Mouse (Mus musculus) lung, postnatal 10 days (tissue): ENCODE measurements at regions not wholly inside any gene's neighbourhood (a gene's known extent, or its start where the extent isn't known, plus 50 kb on each side); places are given as distances from the start of the nearest gene placed in this dataset.
A peak's percentile ranks its signal among the peaks of the same experiment; 100 is the strongest.

Experiments
- DNase-seq: peaks from one replicate; pipeline ENCODE4 v3.0.0; 2021

DNA sequence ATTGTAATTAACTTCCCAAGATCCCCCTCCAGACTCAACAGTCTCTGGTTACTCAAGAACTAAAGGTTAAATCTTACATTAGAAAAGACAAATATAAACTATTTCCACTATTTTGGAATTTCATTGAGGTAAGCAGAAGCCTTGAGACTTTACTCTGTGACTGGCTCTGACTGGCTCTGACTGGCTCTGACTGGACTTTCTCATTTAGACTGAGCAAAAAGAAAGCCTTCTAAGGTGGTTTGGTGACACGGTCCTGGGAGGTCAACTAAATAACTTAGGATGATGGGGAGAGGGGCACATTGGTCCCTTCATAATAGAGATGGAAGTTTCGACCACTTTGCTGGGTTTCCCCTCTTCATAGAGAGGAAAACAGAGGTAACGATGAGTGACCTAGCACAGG is 243.3 kb upstream of the Nfe2l3 start:
- DNase-seq, result no peak

DNA sequence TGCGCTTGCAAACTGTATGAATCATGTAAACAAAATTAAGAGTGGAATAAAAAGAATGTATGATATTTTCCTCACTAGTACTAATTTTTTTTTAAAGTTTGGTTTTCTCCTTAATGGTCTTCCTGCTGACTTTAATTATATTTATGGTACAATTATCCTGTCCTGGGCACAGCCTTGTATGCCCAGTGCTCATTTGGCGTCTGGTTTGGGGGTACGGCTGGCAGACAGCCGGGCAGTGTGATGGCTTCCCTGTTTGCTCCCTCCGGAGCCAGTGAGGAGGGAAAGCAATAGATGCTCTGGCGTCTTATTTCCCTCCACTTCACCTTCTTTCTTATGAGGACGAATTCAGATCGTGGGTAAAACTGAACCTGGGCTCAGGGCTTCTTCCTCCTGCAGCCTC is 239.6 kb upstream of the Nfe2l3 start:
- no peak for DNase-seq

DNA sequence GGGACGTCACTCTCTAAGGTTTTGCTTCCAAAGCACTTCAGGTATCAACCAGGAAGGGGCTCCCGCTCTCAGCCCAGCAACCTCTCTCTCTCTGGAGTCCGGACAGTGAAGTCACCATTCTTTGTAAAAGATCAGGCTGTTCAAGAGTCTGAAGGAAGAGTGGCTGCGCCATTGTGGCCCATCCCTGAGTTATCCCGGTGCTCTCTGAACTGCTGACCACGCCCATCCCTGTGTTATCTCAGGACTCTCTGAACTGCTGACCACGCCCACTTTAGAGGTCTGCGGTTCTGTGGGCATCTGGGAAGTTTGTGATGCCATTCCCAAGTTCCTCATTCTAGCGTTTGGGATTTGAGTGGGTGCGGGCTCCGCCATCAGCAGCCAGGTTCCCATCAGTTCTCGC is 239.1 kb upstream of the Nfe2l3 start:
- DNase-seq, result no peak

DNA sequence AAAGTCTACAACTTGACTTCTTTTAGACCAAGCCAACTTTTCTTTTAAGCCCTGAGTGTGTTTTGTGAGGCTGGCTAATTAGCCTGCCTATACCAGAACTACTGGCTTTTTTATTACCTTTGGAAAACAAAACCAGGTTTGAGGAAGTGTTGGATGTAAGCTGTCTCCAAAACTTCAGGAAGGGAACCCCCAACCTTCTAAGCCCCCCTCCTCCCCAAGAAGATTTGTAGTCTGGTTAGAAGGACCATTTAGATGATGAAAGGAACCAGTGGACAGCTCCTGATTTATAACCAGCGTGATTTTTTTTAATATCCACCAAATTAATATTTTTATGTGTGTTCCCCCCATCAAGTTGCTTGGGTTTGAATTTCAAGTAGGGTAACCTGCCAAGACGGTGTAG is 236.1 kb upstream of the Nfe2l3 start:
- no peak for DNase-seq

DNA sequence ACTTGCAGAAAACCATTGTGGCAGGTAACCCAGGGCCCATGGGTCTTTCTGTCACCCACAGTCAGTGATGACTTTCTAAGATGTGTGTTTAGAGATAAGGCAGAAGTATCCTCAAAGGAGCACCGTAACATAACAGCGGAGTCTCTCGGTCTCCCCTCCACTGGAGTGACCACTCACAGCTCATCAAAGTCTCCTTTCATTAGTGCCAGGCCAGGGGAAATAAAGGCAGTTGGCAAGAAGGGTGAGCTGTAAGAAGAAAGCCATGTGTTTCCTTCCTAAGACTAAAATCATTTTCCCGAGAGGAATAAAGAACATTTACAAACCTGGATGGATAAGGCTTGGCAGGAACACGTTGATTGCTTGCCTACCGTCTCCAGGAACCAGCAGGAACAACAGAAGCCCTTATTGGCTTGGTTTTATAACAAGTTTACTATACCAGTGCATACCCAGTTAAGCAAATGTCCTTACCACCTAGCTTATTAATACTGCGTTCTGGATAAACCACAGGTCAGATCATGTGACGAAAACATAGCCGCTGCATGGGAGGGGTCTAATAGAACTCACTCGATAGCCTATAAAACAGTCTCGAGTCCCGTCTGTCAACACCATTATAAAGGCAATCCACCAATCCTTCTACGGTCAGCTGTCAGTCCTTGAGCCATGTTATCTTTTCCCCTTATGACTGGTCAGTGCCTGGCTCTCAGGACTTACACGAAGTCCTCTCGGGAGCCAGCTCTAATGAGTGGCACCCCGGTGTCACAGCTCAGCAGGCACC is 235.3 kb upstream of the Nfe2l3 start:
- no peak for DNase-seq

GRCm38 (mm10) chr6:51200207-51200606 is 232.3 kb upstream of the Nfe2l3 start:
- DNase-seq, result no peak

- DNase-seq, result no peak
Observed at GRCm38 (mm10) chr6:51200837-51201236, 231.6 kb upstream of the Nfe2l3 start.

GRCm38 (mm10) chr6:51204306-51204705 is 228.2 kb upstream of the Nfe2l3 start:
- no peak for DNase-seq

GRCm38 (mm10) chr6:51205411-51205810 is 227.1 kb upstream of the Nfe2l3 start:
- DNase-seq, result no peak

GRCm38 (mm10) chr6:51206712-51207505 is 225.6 kb upstream of the Nfe2l3 start:
- peak; percentile 77 for DNase-seq

- DNase-seq, result no peak
Observed at GRCm38 (mm10) chr6:51207587-51208361, 224.7 kb upstream of the Nfe2l3 start.

DNA sequence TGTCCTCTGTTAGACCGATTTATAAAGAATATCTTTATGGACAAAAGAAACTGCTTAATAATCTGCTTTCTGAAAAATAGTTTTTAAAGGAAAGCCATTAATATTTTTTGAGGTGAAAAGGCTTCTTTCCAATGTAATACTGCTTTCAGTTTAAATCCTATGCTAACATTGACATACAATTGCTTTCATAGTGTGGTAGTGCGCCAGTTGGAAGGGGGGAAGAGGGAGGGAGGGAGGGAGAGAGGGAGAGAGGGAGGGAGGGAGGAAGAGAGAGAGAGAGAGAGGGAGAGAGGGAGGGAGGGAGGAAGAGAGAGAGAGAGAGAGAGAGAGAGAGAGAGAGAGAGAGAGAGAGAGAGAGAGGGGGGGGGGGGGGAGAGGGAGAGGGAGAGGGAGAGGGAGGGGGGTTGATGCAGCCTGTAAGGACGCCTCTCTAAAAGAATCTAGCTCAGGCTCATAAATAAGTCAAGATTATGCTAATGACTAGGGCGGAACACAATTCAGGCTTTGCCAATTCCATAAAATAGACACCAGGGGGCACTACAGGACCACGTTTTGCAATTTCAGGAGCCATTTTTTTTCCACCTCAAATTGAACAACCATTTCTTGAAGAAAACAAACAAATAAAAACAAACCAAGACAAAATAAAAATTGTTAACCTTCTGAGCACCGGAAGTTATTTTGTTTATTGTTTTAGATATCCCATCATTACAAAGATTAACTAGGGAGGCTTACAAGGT is 223.6 kb upstream of the Nfe2l3 start:
- DNase-seq, result peak; percentile 76

GRCm38 (mm10) chr6:51211418-51211817 is 221.1 kb upstream of the Nfe2l3 start:
- DNase-seq, result peak; percentile 60

DNA sequence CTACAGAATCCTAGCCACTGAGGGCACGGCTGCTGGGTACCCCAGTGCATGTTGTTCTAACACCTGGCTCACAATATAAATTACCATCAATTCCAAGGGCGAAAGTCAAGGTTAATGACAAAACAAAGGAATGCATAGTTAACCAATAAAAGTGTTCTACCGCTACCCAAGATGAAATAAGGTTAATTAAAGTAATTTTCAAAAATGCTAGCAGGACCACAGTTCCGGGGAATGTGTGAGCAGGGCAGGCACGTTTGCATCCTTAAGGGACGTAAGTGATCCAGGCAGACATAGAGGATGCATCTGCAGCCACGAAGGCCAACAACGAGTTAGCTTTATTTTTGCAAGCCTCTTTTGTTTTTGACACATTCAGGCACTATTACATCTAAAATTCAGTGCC is 220.3 kb upstream of the Nfe2l3 start:
- no peak for DNase-seq

- DNase-seq, result no peak
Observed at GRCm38 (mm10) chr6:51215371-51215770, 217.1 kb upstream of the Nfe2l3 start.

DNA sequence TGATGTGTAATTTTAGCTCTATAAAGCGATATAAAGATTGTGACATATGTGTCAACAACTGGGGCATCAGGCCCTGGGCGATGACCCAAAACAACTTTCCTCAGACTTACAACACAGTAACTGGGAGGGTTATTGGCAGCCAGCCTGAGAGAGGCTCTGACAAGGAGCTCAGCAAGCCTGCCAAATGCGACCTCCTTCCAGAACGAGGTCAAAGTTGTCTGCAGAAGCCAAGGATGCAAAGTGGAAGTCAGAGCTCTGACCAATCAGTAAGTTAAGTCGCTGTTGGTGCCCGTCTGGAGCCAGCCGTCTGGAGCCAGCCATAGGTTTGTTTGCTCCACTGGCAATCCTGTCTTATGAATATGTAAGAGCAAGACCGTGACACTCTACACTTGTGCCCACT is 216.0 kb upstream of the Nfe2l3 start:
- DNase-seq, result peak; percentile 92

DNA sequence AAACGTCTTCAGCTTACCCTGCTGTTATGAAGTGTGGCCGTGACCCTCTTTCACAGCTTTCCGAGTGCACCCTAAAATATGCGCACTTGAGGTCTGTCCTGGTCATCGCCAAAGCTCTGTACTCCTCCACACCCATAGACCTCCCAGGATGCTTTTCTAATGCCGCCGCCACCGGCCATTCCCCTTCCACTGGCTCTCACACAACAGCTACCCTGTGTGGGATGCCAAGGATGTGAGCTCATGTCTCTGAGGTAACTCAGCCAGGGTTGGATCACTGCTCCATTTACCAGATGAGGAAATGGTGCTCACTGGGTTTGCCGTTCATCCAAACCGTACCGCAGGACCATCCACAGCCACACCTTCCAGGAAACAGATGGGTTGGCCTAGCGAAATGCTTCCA is 212.8 kb upstream of the Nfe2l3 start:
- DNase-seq, result no peak

- DNase-seq, result no peak
Observed at GRCm38 (mm10) chr6:51220778-51221177, 211.7 kb upstream of the Nfe2l3 start.

DNA sequence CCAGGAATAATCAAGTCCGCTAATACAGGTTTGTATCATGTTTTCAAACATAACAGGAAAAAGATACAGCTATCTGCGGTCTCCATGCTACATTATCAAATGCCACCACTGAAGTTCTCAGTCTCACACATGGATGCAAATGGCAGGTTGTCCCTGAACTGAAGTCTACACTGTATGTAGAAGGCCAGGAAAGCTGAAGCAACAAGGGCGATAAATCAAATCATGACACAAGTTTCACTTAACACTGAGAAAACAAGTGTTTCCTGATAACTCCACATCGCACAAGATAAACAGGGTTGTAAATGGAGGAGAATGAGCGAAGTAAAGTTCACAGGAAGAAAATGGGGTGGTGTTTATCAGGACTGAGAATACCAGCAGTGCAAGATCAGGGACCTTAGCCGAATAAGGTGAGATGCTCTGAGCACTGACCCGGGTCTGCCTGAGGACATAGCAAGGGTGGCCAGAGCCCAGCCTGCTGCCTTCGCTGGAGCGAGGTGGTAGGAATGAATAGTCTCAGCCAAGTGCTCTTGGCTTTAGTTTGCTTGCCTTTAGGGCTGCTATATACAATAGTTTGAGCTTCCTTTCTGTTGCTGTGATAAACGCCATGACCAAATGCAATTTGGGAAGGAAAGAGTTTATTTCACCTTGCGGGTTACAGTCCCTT is 196.3 kb upstream of the Nfe2l3 start:
- no peak for DNase-seq

- no peak for DNase-seq
Observed at GRCm38 (mm10) chr6:51240039-51240438, 192.4 kb upstream of the Nfe2l3 start.

GRCm38 (mm10) chr6:51250233-51250632 is 182.2 kb upstream of the Nfe2l3 start:
- no peak for DNase-seq

- no peak for DNase-seq
Observed at GRCm38 (mm10) chr6:51251432-51251831, 181.0 kb upstream of the Nfe2l3 start.
